Mouse (Mus musculus) testis, adult 2 months (tissue): ENCODE results near the gene Pcdh20.

Experiments
- CTCF ChIP-seq: fragments of 200-500 bp; IDR thresholded peaks from 2 replicates; pipeline ENCODE4 v1.5.1; 2012; ENCODE audit warnings: low read depth, mild to moderate bottlenecking, inconsistent platforms, low read length, moderate library complexity; ENCODE audit not compliant: control insufficient read depth, insufficient read depth, insufficient replicate concordance
- POLR2A ChIP-seq: fragments of 200-500 bp; IDR thresholded peaks from 2 replicates; pipeline ENCODE4 v1.6.1; 2012; ENCODE audit warnings: low read depth, mild to moderate bottlenecking, inconsistent platforms, low read length, moderate library complexity; ENCODE audit not compliant: control insufficient read depth

- TF ChIP-seq CTCF: no peak
- TF ChIP-seq POLR2A: no peak
Measured at GRCm38 (mm10) chr14:88443304-88443703, 27.9 kb downstream of the Pcdh20 start.
